Mouse (Mus musculus) cortical plate, adult 2 months (tissue): ENCODE data around the gene Spint5. TPM values are rescaled to one million over a fixed set of nuclear protein-coding genes. Genes with fewer than 3 reads are reported as not detected.
A peak's percentile ranks its signal among the peaks of the same experiment; 100 is the strongest.
"Not testable (repeated sequence)": the region's sequence is repeated elsewhere in the genome, so short reads cannot be mapped to it uniquely, and the experiment has no call there.

ENCODE experiments used
- H3K27ac ChIP-seq: fragments of 200-500 bp; 2 replicates; pipeline ENCODE4 v1.5.1; 2012; ENCODE audit warnings: low read length, control low read depth, inconsistent platforms; ENCODE audit not compliant: insufficient read depth
- H3K4me1 ChIP-seq: fragments of 200-500 bp; 2 replicates; pipeline ENCODE4 v1.6.1; 2011; ENCODE audit warnings: low read length; ENCODE audit not compliant: control insufficient read depth, insufficient read depth
- H3K4me3 ChIP-seq: fragments of 200-500 bp; 2 replicates; pipeline ENCODE4 v1.5.1; 2011; ENCODE audit warnings: mild to moderate bottlenecking, low read length, control low read depth; ENCODE audit not compliant: insufficient read depth
- CTCF ChIP-seq: fragments of 200-500 bp; IDR thresholded peaks from 2 replicates; pipeline ENCODE4 v1.5.1; 2011; ENCODE audit warnings: mild to moderate bottlenecking, control low read depth, low read length; ENCODE audit not compliant: insufficient read depth; ENCODE audit errors: extremely low read depth
- POLR2A ChIP-seq: fragments of 200-500 bp; IDR thresholded peaks from 2 replicates; pipeline ENCODE4 v1.6.1; 2011; ENCODE audit warnings: mild to moderate bottlenecking, low read length, control low read depth; ENCODE audit not compliant: insufficient read depth; ENCODE audit errors: extremely low read depth
- polyA plus RNA-seq: library from polyadenylated mRNA; depleted of rRNA; stranded (reverse); fragments of >200 nt; gene quantifications from 2 replicates; pipeline ENCODE4 v1.2.3, GENCODE M21; 2012

The Spint5 gene
- polyA plus RNA-seq, 1 experiment, result not detected

DNA sequence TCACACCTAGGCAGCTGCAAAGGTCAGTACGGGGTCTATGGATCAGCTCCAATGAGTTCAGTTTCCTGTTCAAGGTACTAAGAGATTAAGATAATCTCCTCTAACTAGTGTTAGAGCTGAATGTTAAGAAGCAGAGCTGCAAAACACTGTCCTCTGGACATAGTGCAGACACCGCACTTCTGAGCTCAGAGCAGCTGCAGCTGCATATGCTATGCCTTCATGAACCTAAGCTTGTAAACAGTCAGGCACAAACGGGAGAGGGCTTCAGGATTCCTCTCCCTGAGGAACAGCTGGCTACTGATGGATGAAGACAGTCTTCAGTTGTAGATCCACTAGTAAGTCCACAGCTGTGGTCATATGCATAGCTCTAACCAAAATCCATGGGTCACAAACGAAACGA lies 14.1 kb upstream of the Spint5 start:
- no peak for TF ChIP-seq CTCF
- TF ChIP-seq POLR2A, result no peak
- H3K4me3 ChIP-seq, result no peak overlapping the region
- no peak overlapping the region for H3K27ac ChIP-seq
- no peaks in the 10 kb centered on the region for H3K4me1 ChIP-seq

DNA sequence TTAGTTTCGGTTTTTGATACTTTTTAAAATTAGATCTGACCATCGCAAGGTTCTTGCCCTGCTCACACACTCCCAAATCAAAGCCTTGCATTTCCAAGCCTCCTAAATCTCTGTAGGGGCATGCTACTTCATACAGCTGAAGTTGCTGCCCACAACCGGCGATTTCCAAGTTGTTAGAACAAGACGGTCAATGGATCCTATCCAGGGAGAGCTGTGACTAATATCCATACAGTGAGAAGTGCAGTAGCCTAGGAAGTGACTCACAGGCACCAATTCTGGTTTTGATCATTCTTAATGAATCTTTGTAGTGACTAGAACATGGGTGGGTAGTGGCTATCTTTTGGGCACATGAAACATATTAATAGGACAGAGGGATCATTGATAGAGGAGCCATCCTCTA lies 13.3 kb upstream of the Spint5 start:
- TF ChIP-seq POLR2A, result no peak
- no peak for TF ChIP-seq CTCF
- Histone ChIP-seq H3K27ac (no peak overlapping the region), H3K4me3 (no peak overlapping the region), H3K4me1 (no peaks in the 10 kb centered on the region)

DNA sequence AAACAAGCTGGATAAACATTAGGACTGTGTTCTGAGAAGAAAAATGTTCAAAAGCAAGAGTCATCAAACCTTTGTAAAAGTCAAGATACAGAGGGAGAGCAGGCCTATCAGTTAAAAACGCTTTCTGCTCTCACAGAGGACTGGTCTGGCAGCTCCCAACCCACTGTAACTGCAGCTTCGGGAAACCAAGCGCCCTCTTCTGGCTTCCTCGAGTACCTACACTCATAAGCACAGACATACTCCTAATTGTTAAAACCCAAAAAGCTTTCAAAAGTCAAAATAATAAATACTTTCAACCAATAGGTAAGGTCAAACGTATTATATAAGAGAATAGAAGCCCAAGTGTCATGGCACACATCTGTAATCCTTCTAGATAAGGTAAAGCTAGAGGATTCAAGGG lies 10.9 kb upstream of the Spint5 start:
- no peak for TF ChIP-seq CTCF
- no peak for TF ChIP-seq POLR2A
- no peak overlapping the region for H3K4me3 ChIP-seq

DNA sequence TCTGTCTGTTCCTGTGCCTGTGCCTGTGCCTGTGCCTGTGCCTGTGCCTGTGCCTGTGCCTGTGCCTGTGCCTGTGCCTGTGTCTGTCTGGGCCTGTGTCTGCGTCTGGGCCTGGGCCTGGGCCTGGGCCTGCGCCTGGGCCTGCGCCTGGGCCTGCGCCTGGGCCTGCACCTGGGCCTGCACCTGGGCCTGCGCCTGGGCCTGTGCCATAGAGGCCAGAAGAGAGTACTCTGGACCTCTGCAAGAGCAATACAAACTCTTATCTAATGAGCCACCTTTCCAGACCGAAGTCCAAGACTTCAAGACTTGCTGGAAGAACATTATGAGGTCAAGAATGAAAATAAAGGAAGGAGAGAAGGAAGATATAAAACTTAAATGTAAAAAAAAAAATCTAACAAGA lies 9.8 kb upstream of the Spint5 start:
- Histone ChIP-seq H3K27ac (no peak overlapping the region), H3K4me3 (no peak overlapping the region), H3K4me1 (no peaks in the 10 kb centered on the region)
- TF ChIP-seq CTCF, result no peak
- no peak for TF ChIP-seq POLR2A

More for the DNA sequence above, 10.9 kb upstream of the Spint5 start:
- Histone ChIP-seq H3K27ac (no peak overlapping the region), H3K4me1 (no peaks in the 10 kb centered on the region)

DNA sequence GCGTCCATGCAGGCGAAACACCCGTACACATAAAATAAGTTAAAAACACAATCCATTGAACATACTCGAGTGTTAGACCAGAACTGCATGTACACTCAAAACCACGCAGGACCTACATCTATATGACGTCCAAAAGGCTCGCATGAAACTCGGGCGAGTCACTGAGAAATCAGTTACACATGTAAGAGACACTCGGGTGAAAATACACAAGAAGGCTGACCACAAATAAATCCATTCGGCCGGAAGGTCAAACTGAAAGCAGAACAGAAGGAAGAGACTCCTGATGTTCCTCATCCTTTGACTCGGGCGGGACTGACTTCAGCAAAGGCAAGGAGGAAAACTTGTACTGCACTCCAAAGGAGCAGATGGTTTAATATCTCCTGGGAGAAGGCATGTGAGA lies 9.1 kb upstream of the Spint5 start:
- TF ChIP-seq CTCF (no peak), POLR2A (no peak)
- Histone ChIP-seq H3K4me3 (no peak overlapping the region), H3K4me1 (no peaks in the 10 kb centered on the region), H3K27ac (no peak overlapping the region)

DNA sequence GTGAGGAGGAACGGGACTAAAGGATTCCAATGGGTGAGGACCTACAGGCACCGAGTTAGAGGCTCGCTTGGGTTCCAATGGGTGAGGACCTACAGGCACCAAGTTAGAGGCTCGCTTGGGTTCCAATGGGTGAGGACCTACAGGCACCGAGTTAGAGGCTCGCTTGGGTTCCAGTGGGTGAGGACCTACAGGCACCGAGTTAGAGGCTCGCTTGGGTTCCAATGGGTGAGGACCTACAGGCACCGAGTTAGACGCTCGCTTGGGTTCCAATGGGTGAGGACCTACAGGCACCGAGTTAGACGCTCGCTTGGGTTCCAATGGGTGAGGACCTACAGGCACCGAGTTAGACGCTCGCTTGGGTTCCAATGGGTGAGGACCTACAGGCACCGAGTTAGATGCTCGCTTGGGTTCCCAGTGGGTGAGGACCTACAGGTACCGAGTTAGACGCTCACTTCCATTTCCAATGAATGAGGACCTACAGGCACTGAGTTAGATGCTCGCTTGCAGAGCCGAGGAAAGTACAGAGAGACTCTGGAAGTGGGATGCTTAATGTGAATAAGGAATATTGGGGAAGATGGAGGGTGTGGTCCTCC lies 1.2 kb downstream of the Spint5 start:
- not testable (repeated sequence) for H3K4me3 ChIP-seq, H3K4me1 ChIP-seq, H3K27ac ChIP-seq

DNA sequence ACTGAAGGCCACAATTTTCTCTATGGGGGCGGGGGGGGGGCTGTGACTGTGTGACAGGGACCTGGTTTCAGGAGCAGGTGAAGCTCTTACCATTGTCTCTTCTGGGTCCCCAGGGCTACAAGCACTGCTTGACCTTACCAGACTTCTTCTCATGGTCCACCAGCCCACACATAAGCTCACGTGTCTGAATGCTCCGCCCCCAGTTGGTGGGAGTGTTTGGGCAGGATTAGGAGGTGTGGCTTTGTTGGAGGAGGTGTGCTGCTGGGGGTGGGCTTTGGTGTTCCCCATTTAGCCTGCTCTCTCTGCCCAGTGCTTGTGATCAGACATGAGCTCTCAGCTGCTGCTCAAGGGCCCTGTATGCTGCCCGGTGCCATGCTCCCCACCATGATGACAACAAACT lies 8.2 kb downstream of the Spint5 start:
- no peak overlapping the region for H3K27ac ChIP-seq
- no peak for TF ChIP-seq POLR2A
- H3K4me1 ChIP-seq, result no peaks in the 10 kb centered on the region

DNA sequence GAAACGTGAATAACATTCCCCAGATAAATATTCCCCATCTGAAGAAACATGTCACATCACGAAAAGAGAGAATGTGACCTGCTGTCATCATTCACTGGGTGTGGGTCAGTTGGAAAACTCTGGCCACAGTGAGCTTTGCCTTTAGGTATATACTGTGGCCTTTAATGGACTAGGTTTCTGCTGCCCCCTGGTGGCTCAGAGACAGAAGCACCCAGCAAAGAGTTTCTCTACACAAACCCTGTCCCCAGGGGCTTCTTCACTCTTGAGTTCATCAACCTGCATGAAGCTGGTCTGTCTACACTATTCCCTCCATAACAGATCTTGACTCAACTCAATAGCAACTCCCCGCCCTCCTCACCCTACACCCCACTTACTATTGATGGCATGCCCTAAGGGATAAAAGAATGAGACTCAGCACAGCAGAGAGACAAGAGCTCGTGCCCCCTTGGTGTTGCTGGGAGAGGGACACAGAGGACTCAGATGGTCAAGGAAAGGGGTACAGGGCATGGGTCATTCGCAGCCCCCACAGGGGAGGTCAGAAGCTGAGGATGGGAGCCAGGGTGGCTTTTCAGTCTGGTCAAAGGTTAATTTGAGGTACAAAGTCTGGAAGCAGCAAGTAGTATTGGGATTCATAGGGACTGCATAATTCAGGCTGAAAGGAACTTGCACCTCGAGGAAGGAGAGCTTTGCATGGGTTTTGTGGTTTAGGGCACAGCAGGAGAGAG lies 11.0 kb downstream of the Spint5 start:
- peak; percentile 76 for TF ChIP-seq CTCF
- no peak for TF ChIP-seq POLR2A
- no peak overlapping the region for H3K27ac ChIP-seq
- no peaks in the 10 kb centered on the region for H3K4me1 ChIP-seq
- H3K4me3 ChIP-seq, result no peak overlapping the region

More for the DNA sequence above, 8.2 kb downstream of the Spint5 start:
- no peak overlapping the region for H3K4me3 ChIP-seq

DNA sequence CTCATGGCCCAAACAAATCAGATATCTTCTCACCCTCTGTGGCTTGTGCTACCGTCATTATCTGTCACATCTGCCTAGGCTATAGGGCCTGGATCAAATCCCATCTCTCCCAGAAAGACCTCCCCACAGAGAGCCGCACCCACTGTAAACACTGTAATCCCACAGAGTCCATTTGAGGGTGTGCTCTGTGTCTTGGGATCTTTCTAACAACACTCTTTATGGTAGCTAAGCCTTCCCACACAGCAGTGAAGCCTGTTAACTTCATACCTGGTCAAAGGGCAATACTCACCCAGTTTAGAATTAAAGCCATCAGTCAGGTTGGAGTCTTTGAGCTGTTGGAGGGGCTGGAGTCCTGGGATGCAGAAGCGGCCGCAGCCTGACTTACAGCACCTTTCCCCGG lies 16.6 kb downstream of the Spint5 start:
- TF ChIP-seq CTCF (no peak), POLR2A (no peak)
- Histone ChIP-seq H3K4me1 (no peaks in the 10 kb centered on the region), H3K27ac (no peak overlapping the region)

DNA sequence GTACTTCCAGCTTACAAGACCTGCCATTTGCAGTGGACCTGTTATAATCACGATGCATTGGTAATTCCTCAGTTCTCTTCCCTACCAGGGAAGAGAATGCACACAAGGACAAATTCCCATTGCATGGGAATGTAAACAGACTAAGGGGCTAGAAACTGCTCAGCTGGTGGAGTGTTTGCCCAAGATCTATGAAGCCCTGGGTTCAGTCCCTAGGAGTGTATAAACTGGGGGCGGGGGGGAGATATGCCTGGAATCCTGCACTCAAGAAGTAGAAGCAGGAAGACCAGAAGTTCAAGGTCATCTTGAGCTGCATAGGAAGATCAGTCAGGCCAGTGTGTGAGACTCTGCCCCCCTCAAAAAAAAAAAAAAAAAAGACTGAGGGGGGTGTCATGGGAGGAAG lies 18.2 kb downstream of the Spint5 start:
- Histone ChIP-seq H3K4me1 (no peaks in the 10 kb centered on the region), H3K4me3 (no peak overlapping the region), H3K27ac (no peak overlapping the region)
- TF ChIP-seq CTCF (no peak), POLR2A (no peak)

More for the DNA sequence above, 16.6 kb downstream of the Spint5 start:
- H3K4me3 ChIP-seq, result no peak overlapping the region

DNA sequence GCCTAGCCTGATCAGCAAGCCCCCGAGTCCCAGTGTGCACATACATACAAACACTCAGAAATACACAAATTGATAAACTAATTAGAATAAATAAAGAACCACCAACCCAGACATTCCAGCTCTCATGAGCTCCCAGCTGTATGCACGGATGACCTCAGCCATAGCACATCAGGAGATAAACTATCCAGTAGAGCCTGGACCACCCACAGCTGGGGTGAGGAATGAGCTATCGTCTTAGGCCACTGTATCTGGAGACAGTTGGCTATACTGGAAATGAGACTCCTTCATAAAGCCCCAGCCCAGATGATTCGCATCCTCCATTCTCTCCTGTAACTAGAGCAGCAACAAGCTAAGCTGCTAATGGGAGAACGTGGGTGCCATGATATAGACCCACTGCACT lies 19.7 kb downstream of the Spint5 start:
- Histone ChIP-seq H3K4me3 (no peak overlapping the region), H3K27ac (no peak overlapping the region), H3K4me1 (no peaks in the 10 kb centered on the region)
- no peak for TF ChIP-seq POLR2A
